Mouse (Mus musculus): ENCODE measurements at regions not wholly inside any gene's neighbourhood (a gene's known extent, or its start where the extent isn't known, plus 50 kb on each side); places are given as distances from the start of the nearest gene placed in this dataset.

GRCm38 (mm10) chr13:52306783-52307440, 224.2 kb downstream of the Diras2 start:
- TF ChIP-seq CTCF (IDR thresholded peaks at IDR 0.05 in 2 of 3, conservative IDR thresholded peaks at IDR 0.05 in 1 of 3; ENCODE audit: control insufficient read depth in 1 of 3, insufficient read depth in 1 of 3, low read depth in 2 of 3, low read length in 3 of 3, poor library complexity in 1 of 3, severe bottlenecking in 1 of 3), result no peak
- no peak for TF ChIP-seq ZNF384 (IDR thresholded peaks at IDR 0.05; ENCODE audit: low read depth, low read length)
- no peak for TF ChIP-seq MAX (IDR thresholded peaks at IDR 0.05; ENCODE audit: low read length)
- no peak for TF ChIP-seq TCF12 (IDR thresholded peaks at IDR 0.05; ENCODE audit: low read depth, low read length)

Data from MEL (cell line).